Mouse (Mus musculus): ENCODE data around the gene Wdr86. TPM values are rescaled to one million over a fixed set of nuclear protein-coding genes. Genes with fewer than 3 reads are reported as not detected.
"Not testable (repeated sequence)": the region's sequence is repeated elsewhere in the genome, so short reads cannot be mapped to it uniquely, and the experiment has no call there.

Wdr86 gene
- 51.1 and 58.6 TPM in 2 replicates for polyA plus RNA-seq (2016; fragmentation: Nextera tagmentation; extraction: Ambion mirVana)

DNA sequence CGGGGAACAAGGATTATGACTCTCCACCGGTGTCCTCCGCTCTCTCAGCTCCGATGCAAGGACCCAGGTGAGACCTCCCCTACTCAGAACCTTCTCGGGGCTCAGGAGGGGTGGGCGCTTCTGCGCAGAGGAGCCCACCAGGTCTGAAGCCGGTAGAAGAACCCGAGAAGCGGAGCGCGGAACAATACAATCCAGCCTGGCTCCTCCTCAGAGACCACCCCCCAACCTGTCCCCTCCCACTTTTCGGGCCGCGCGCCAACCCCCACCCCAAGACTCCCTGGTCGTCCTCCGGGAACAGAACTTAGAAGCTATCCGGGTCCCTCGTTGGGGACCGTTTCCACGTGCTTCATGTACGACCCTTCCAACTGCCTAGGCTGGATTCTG is at the start of gene Wdr86:
TSS of gene Wdr86 (minus strand) at position 240 of the 384 bp plus-strand sequence.
- peak; percentile 88 for DNase-seq (ENCODE audit: low spot score)
- under 1% methylated on average over 23 of the region's 23 CpGs for WGBS
- H3K27ac ChIP-seq (replicated peaks), result peak within 1 kb of the TSS; percentile 97
- H3K27me3 ChIP-seq (replicated peaks; ENCODE audit: low read depth, poor library complexity, severe bottlenecking), result peaks cover 33% of the 10 kb centered on the region
- H3K4me3 ChIP-seq, result peak within 1 kb of the TSS; percentile 73
- H3K36me3 ChIP-seq (replicated peaks), result peaks cover 22% of the 10 kb centered on the region
- peaks cover 74% of the 10 kb centered on the region for H3K4me1 ChIP-seq
- H3K9me3 ChIP-seq, result no peaks in the 10 kb centered on the region

- Histone ChIP-seq H3K27ac (replicated peaks) (no peak overlapping the region), H3K9me3 (peaks cover 9% of the 10 kb centered on the region; the same call in 1 of the 2 replicates), H3K27me3 (replicated peaks; ENCODE audit: low read depth, poor library complexity, severe bottlenecking) (peaks cover 29% of the 10 kb centered on the region), H3K4me1 (peaks cover 13% of the 10 kb centered on the region), H3K36me3 (replicated peaks) (no peaks in the 10 kb centered on the region), H3K4me3 (peak overlapping the region; percentile 18; the same call in 1 of the 2 replicates)
- WGBS, result 43% methylated on average over 15 of the region's 15 CpGs
- peak; percentile 35 for DNase-seq (ENCODE audit: low spot score)
Observed at GRCm38 (mm10) chr5:24779881-24780512, 49.5 kb upstream of the Wdr86 start.

DNA sequence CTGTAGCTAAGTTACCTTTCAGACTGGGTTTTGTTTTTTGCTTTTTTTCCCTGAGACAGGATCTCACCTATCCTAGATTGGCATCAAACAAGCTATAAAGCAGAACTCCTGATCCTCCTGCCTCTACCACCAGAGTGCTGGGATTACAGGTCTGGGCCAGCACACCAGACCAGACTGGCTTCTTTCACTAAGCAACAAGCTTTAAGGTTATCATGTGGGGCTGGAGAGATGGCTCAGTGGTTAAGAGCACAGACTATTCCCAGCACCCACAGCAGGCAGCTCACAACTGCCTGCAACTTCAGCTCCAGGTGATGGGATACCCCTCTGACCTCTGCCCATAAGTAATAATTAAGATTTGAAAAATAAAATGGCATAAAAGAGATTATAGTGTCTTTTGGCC is 48.8 kb upstream of the Wdr86 start:
- H3K27ac ChIP-seq (replicated peaks), result no peak overlapping the region
- no peak for DNase-seq (ENCODE audit: low spot score)
- H3K36me3 ChIP-seq (replicated peaks), result no peaks in the 10 kb centered on the region
- H3K27me3 ChIP-seq (replicated peaks; ENCODE audit: low read depth, poor library complexity, severe bottlenecking), result peaks cover 29% of the 10 kb centered on the region
- no peak overlapping the region for H3K4me3 ChIP-seq
- peaks cover 13% of the 10 kb centered on the region for H3K4me1 ChIP-seq
- H3K9me3 ChIP-seq, result peaks cover 5% of the 10 kb centered on the region; the same call in 1 of the 2 replicates

- H3K27me3 ChIP-seq (replicated peaks; ENCODE audit: low read depth, poor library complexity, severe bottlenecking), result peaks cover 29% of the 10 kb centered on the region
Observed at GRCm38 (mm10) chr5:24778843-24779140, 48.3 kb upstream of the Wdr86 start.

DNA sequence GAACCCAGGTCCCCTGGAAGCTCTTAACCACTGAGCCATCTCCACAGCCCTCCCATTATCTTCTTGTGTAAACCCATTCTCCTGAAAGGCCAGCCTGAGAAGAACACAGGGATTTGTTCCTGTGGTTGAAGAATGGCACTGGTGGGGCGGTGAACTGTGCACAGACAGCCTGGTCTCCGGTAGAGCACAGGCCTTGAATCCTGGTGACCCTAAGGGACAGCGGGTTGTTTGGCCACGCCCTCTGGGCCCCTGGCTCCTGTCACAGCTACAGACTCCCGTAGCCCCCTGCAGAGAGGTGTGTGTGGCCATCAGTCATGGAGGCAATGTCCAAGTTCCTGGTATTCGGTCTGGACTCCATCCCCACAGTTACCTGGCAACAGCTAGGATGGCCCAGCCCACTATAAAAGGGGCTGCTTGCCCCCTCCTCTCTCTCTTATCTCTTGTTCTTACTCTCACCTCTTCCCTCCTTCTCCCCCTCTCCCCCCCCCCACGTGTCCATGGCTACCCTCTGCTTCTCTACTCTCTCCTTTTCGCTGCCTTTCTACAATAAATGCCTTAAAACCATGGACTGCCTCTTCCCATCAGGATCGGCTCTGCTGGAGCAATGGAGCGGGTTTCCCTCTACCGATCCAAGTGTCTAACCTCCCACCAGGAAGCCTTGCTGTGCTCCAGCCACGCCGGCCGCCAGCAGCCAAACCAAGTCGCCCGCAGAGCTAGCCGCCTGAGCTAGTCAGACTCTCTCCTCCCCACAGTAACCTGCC is 47.7 kb upstream of the Wdr86 start:
- Histone ChIP-seq H3K27me3 (replicated peaks; ENCODE audit: low read depth, poor library complexity, severe bottlenecking) (peaks cover 29% of the 10 kb centered on the region), H3K4me1 (peaks cover 13% of the 10 kb centered on the region), H3K9me3 (peaks cover 4% of the 10 kb centered on the region; the same call in 1 of the 2 replicates), H3K36me3 (replicated peaks) (no peaks in the 10 kb centered on the region), H3K27ac (replicated peaks) (no peak overlapping the region; the same call in 1 of the 2 replicates), H3K4me3 (peak overlapping the region; percentile 34; the same call in 1 of the 2 replicates)
- DNase-seq (ENCODE audit: low spot score), result no peak
- WGBS, result 18% methylated on average over 17 of the region's 17 CpGs

More at GRCm38 (mm10) chr5:24778843-24779140, 48.3 kb upstream of the Wdr86 start:
- WGBS, result 35% methylated on average over 13 of the region's 13 CpGs
- no peak for DNase-seq (ENCODE audit: low spot score)
- no peak overlapping the region for H3K27ac ChIP-seq (replicated peaks)
- H3K9me3 ChIP-seq, result peaks cover 4% of the 10 kb centered on the region; the same call in 1 of the 2 replicates
- peaks cover 13% of the 10 kb centered on the region for H3K4me1 ChIP-seq
- peak overlapping the region; percentile 34; the same call in 1 of the 2 replicates for H3K4me3 ChIP-seq
- no peaks in the 10 kb centered on the region for H3K36me3 ChIP-seq (replicated peaks)

GRCm38 (mm10) chr5:24776681-24777080 is 46.2 kb upstream of the Wdr86 start:
- no peak for DNase-seq (ENCODE audit: low spot score)
- 72% methylated on average over 4 of the region's 4 CpGs for WGBS

DNA sequence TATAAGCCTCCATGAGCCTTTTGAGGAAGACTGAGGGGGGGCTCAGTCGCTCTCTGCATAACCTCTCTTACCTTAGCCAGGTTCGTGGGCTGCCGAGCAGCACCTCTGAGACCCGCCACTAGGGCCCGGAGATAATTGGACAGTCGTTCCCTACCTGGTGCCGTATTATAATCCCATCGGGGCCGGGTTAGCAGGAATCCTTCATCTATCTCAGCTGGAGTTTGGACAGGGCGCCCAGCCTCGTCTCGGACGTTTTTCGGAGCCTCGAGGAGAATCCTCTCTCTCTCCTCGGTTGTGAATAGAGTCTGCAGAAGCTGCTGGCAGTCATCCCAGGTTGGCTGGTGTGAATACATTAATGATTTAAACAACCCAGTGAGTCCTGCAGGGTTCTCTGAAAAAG is 44.0 kb upstream of the Wdr86 start:
- H3K27me3 ChIP-seq (replicated peaks; ENCODE audit: low read depth, poor library complexity, severe bottlenecking), result peaks cover 23% of the 10 kb centered on the region
- WGBS, result 95% methylated on average over 16 of the region's 16 CpGs
- not testable (repeated sequence) for DNase-seq (ENCODE audit: low spot score); H3K27ac ChIP-seq (replicated peaks); H3K4me3 ChIP-seq; H3K9me3 ChIP-seq; H3K4me1 ChIP-seq; H3K36me3 ChIP-seq (replicated peaks)

More at GRCm38 (mm10) chr5:24776681-24777080, 46.2 kb upstream of the Wdr86 start:
- peaks cover 4% of the 10 kb centered on the region; the same call in 1 of the 2 replicates for H3K9me3 ChIP-seq
- H3K27ac ChIP-seq (replicated peaks), result no peak overlapping the region
- H3K36me3 ChIP-seq (replicated peaks), result no peaks in the 10 kb centered on the region
- H3K4me1 ChIP-seq, result peaks cover 13% of the 10 kb centered on the region
- no peak overlapping the region for H3K4me3 ChIP-seq
- H3K27me3 ChIP-seq (replicated peaks; ENCODE audit: low read depth, poor library complexity, severe bottlenecking), result peaks cover 29% of the 10 kb centered on the region

DNA sequence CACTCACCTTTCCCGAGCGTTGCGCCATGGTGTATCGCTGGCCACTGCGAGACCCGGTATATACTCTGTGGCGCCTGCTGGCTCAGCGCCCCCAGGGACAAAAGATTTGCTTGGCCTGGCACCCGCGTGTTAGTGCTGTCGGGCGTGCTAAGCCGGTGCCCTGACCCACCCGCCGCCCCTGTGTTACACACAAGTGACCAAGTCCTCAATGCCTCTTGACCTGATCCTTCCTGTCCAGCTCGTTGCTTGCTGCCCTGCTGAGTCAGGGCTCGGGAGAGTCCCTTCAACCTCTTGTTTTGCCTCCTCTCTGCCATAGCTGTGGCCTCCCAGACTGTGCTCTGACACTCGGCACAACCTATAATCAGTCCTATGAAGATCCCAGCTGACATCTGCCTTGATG is 27.3 kb upstream of the Wdr86 start, which contains the start of gene Crygn:
TSS of gene Crygn (minus strand) at position 193 of the 400 bp plus-strand sequence.
- no peak for DNase-seq (ENCODE audit: low spot score)
- Histone ChIP-seq H3K27me3 (replicated peaks; ENCODE audit: low read depth, poor library complexity, severe bottlenecking) (peaks cover 16% of the 10 kb centered on the region; the same call in 1 of the 2 replicates), H3K4me3 (no peak within 1 kb of the TSS), H3K36me3 (replicated peaks) (no peaks in the 10 kb centered on the region), H3K9me3 (no peaks in the 10 kb centered on the region), H3K27ac (replicated peaks) (no peak within 1 kb of the TSS), H3K4me1 (peaks cover 48% of the 10 kb centered on the region)
- WGBS, result 30% methylated on average over 18 of the region's 18 CpGs

- peaks cover 16% of the 10 kb centered on the region; the same call in 1 of the 2 replicates for H3K27me3 ChIP-seq (replicated peaks; ENCODE audit: low read depth, poor library complexity, severe bottlenecking)
- H3K9me3 ChIP-seq, result no peaks in the 10 kb centered on the region
- WGBS, result 60% methylated on average over 3 of the region's 3 CpGs
- no peak for DNase-seq (ENCODE audit: low spot score)
- peaks cover 57% of the 10 kb centered on the region for H3K4me1 ChIP-seq
- H3K36me3 ChIP-seq (replicated peaks), result no peaks in the 10 kb centered on the region
- no peak overlapping the region for H3K27ac ChIP-seq (replicated peaks)
- no peak overlapping the region for H3K4me3 ChIP-seq
Observed at GRCm38 (mm10) chr5:24756931-24757330, 26.4 kb upstream of the Wdr86 start.

GRCm38 (mm10) chr5:24752175-24752498 is 21.6 kb upstream of the Wdr86 start:
- Histone ChIP-seq H3K27me3 (replicated peaks; ENCODE audit: low read depth, poor library complexity, severe bottlenecking) (0 out of 2 replicates have a peak, but pooled peaks cover 3% of the 10 kb centered on the region), H3K36me3 (replicated peaks) (no peaks in the 10 kb centered on the region), H3K27ac (replicated peaks) (peak overlapping the region; percentile 93), H3K9me3 (no peaks in the 10 kb centered on the region), H3K4me3 (peak overlapping the region; percentile 66), H3K4me1 (peaks cover 81% of the 10 kb centered on the region)
- no peak for DNase-seq (ENCODE audit: low spot score)
- 6% methylated on average over 2 of the region's 2 CpGs for WGBS

- Histone ChIP-seq H3K36me3 (replicated peaks) (no peaks in the 10 kb centered on the region), H3K27me3 (replicated peaks; ENCODE audit: low read depth, poor library complexity, severe bottlenecking) (no peaks in the 10 kb centered on the region), H3K9me3 (no peaks in the 10 kb centered on the region), H3K4me3 (peak overlapping the region; percentile 66), H3K4me1 (peaks cover 83% of the 10 kb centered on the region), H3K27ac (replicated peaks) (peak overlapping the region; percentile 93)
- DNase-seq (ENCODE audit: low spot score), result peak; percentile 78
- 2% methylated on average over 25 of the region's 25 CpGs for WGBS
Observed at GRCm38 (mm10) chr5:24751305-24752174, 21.0 kb upstream of the Wdr86 start.

Measured in embryonic facial prominence, embryonic 10.5 days (tissue).